8 mouse cellular contexts compared by ENCODE assay signal in the genomic region with DNA sequence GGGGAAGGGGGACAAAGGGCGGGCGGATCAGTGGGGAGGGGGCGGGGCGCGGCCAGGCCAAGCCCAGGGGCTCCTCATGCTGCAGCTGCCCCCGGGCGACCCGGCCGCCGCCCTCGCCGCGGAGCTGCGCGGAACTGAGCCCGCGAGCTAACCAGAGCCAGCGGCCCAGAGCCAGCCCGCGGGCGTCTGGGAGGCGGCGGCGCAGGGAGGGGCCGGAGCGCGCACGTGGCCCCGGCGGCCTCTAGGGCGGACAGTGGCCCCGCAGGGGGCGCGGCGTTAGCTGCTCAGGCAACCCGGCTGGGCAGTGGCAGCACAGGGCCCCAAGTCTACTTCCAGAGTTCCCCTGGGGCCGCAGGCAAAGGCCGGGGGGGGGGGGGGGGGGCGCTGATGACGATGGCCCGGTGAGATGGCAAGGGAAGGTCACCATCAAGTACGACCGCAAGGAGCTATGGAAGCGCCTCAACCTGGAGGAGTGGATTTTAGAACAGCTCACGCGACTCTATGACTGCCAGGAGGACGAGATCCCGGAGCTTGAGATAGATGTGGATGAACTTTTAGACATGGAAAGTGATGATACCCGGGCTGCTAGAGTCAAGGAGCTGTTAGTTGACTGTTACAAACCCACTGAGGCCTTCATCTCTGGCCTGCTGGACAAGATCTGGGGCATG. TPM values are rescaled to one million over a fixed set of nuclear protein-coding genes. Genes with fewer than 3 reads are reported as not detected.
DNase-seq lines count a peak whose midpoint lies in the region; ATAC-seq and TF ChIP-seq lines count a peak whose summit lies in the region.

No protein-coding gene starts in this region.

- H3K4me1 ChIP-seq in cerebellum, adult 2 months (ENCODE audit: control insufficient read depth, insufficient read depth, low read length), result no peaks in the 10 kb centered on the region
- H3K4me1 ChIP-seq in forebrain, postnatal 0 days (ENCODE audit: insufficient read depth), result no peaks in the 10 kb centered on the region
- no peaks in the 10 kb centered on the region for H3K4me1 ChIP-seq in limb, embryonic 11.5 days (ENCODE audit: control insufficient read depth, insufficient read depth, low read length)
- H3K4me1 ChIP-seq in stomach, postnatal 0 days (replicated peaks; ENCODE audit: control insufficient read depth, insufficient read depth), result no peaks in the 10 kb centered on the region

- H3K4me2 ChIP-seq in forebrain, postnatal 0 days (ENCODE audit: low read depth), result peak overlapping the region; percentile 59
- H3K4me2 ChIP-seq in limb, embryonic 11.5 days (ENCODE audit: low read depth, severe bottlenecking), result peak overlapping the region; percentile 53
- peak overlapping the region; percentile 57 for H3K4me2 ChIP-seq in stomach, postnatal 0 days (replicated peaks; ENCODE audit: low read depth)

- WGBS in cerebellum, adult 2 months, result 9% methylated on average over 29 of the region's 49 CpGs
- 38% methylated on average over 38 of the region's 49 CpGs for WGBS in forebrain, postnatal 0 days
- 25% methylated on average over 12 of the region's 49 CpGs for WGBS in limb, embryonic 11.5 days
- 21% methylated on average over 8 of the region's 49 CpGs for WGBS in stomach, postnatal 0 days

- DNase-seq in layer of hippocampus, adult 2 months (ENCODE audit: low spot score in 2 of 2), result no peak
- DNase-seq in layer of hippocampus, adult 8-10 months (ENCODE audit: low spot score in 2 of 2), result no peak
- peak; percentile 33 to 50 for DNase-seq in cerebellum, adult 2 months
- DNase-seq in forebrain, postnatal 0 days, result peak; percentile 2
- peak; percentile 42 for DNase-seq in limb, embryonic 11.5 days (ENCODE audit: low spot score)
- peak; percentile 39 for DNase-seq in mesoderm, embryonic 11.5 days (ENCODE audit: low read depth, low spot score)
- peak; percentile 56 for DNase-seq in stomach, postnatal 0 days (ENCODE audit: low spot score)

- peak; percentile 73 for ATAC-seq in forebrain, postnatal 0 days
- peak; percentile 49 to 66; a peak in 3 of 4 replicates for ATAC-seq in hematopoietic stem cell, adult 5-6 weeks (replicated peaks in 1 of 2; ENCODE audit: insufficient read depth in 1 of 2, low FRiP score in 2 of 2, low TSS enrichment in 1 of 2, low read depth in 1 of 2, poor library complexity in 2 of 2, severe bottlenecking in 2 of 2)
- ATAC-seq in limb, embryonic 11.5 days (ENCODE audit: insufficient number of reproducible peaks, low FRiP score, low TSS enrichment, low read depth), result peak; percentile 72; the same call in 1 of the 2 replicates
- peak; percentile 88 for ATAC-seq in stomach, postnatal 0 days (ENCODE audit: low FRiP score, low TSS enrichment)

- no peak for TF ChIP-seq CTCF in layer of hippocampus, adult 2 months (conservative IDR thresholded peaks at IDR 0.05)
- no peak for TF ChIP-seq CTCF in cerebellum, adult 2 months (IDR thresholded peaks at IDR 0.05; ENCODE audit: borderline replicate concordance, insufficient read depth, low read depth, low read length)
- TF ChIP-seq CTCF in forebrain, postnatal 0 days (IDR thresholded peaks at IDR 0.05; ENCODE audit: low read depth), result no peak
- TF ChIP-seq CTCF in stomach, postnatal 0 days (IDR thresholded peaks at IDR 0.05; ENCODE audit: low read depth), result no peak

- H3K4me3 ChIP-seq in layer of hippocampus, adult 2 months, result peak overlapping the region; percentile 34
- peak overlapping the region; percentile 40 for H3K4me3 ChIP-seq in cerebellum, adult 2 months (replicated peaks; ENCODE audit: insufficient read depth, low read depth, low read length)
- peak overlapping the region; percentile 38 for H3K4me3 ChIP-seq in forebrain, postnatal 0 days (ENCODE audit: low read depth, low read length)
- H3K4me3 ChIP-seq in limb, embryonic 11.5 days (ENCODE audit: low read depth, low read length), result peak overlapping the region; percentile 31
- peak overlapping the region; percentile 29; the same call in 1 of the 2 replicates for H3K4me3 ChIP-seq in stomach, postnatal 0 days (ENCODE audit: low read depth, low read length)

- no peaks in the 10 kb centered on the region for H3K9me3 ChIP-seq in forebrain, postnatal 0 days (ENCODE audit: low read length)
- no peaks in the 10 kb centered on the region for H3K9me3 ChIP-seq in limb, embryonic 11.5 days (ENCODE audit: control insufficient read depth, low read length)
- H3K9me3 ChIP-seq in stomach, postnatal 0 days (ENCODE audit: control insufficient read depth, low read length), result no peaks in the 10 kb centered on the region

- no peak for TF ChIP-seq POLR2A in cerebellum, adult 2 months (IDR thresholded peaks at IDR 0.05; ENCODE audit: borderline replicate concordance, insufficient read depth, low read length)

- TF ChIP-seq EP300 in stomach, postnatal 0 days (optimal IDR thresholded peaks at IDR 0.05), result no peak

- no peaks in the 10 kb centered on the region for H3K36me3 ChIP-seq in forebrain, postnatal 0 days (ENCODE audit: insufficient read depth)
- H3K36me3 ChIP-seq in limb, embryonic 11.5 days (ENCODE audit: control insufficient read depth, insufficient read depth, low read length), result no peaks in the 10 kb centered on the region
- no peaks in the 10 kb centered on the region for H3K36me3 ChIP-seq in stomach, postnatal 0 days (ENCODE audit: control insufficient read depth, insufficient read depth, low read length)

- H3K27me3 ChIP-seq in cerebellum, adult 2 months (ENCODE audit: control insufficient read depth, insufficient read depth, low read length), result no peaks in the 10 kb centered on the region
- no peaks in the 10 kb centered on the region for H3K27me3 ChIP-seq in forebrain, postnatal 0 days (ENCODE audit: insufficient read depth, low read length)
- no peaks in the 10 kb centered on the region for H3K27me3 ChIP-seq in limb, embryonic 11.5 days (ENCODE audit: control insufficient read depth, insufficient read depth, low read length)
- no peaks in the 10 kb centered on the region for H3K27me3 ChIP-seq in stomach, postnatal 0 days (ENCODE audit: control insufficient read depth, insufficient read depth, low read length)

- H3K9ac ChIP-seq in forebrain, postnatal 0 days, result peak overlapping the region; percentile 43
- H3K9ac ChIP-seq in limb, embryonic 11.5 days (ENCODE audit: low read length), result peak overlapping the region; percentile 50
- 0 out of 2 replicates have a peak overlapping the region, but pooled peaks have one; percentile 38 for H3K9ac ChIP-seq in stomach, postnatal 0 days (ENCODE audit: low read length)

- no peak overlapping the region for H3K27ac ChIP-seq in layer of hippocampus, adult 2 months
- H3K27ac ChIP-seq in cerebellum, adult 2 months (ENCODE audit: insufficient read depth, low read length), result no peak overlapping the region
- no peak overlapping the region for H3K27ac ChIP-seq in forebrain, postnatal 0 days (ENCODE audit: low read depth, low read length)
- H3K27ac ChIP-seq in limb, embryonic 11.5 days (replicated peaks; ENCODE audit: low read depth, low read length), result no peak overlapping the region
- H3K27ac ChIP-seq in stomach, postnatal 0 days (replicated peaks), result no peak overlapping the region

RNA-seq across cellular contexts. Expression of a gene that starts 7.9 kb away (rescaled TPM):
- total RNA-seq in layer of hippocampus, adult 2 months (2021), result not detected
- not detected for total RNA-seq in layer of hippocampus, adult 8-10 months (2022)
- polyA plus RNA-seq in cerebellum, adult 2 months (2012; rRNA removed), result not detected in 2 replicates
- 1.5 TPM in 1 of 2 replicates, not detected in the other for total RNA-seq in forebrain, postnatal 0 days (2014; rRNA removed)
- not detected in 2 replicates for polyA plus RNA-seq in forebrain, postnatal 0 days (2015; fragmentation: Nextera tagmentation; extraction: Ambion mirVana)
- not detected in 2 replicates for total RNA-seq in hematopoietic stem cell, adult 5-6 weeks (2017)
- not detected in 2 replicates for polyA plus RNA-seq in limb, embryonic 11.5 days (2014; fragmentation: Nextera tagmentation; extraction: Ambion mirVana)
- polyA plus RNA-seq in stomach, postnatal 0 days (2015; fragmentation: Nextera tagmentation; extraction: Ambion mirVana), result not detected in 2 replicates

RNA-seq across cellular contexts. Expression of a gene that starts 24.9 kb away (rescaled TPM):
- 10 to 100 TPM; 42.4 to 43.5 TPM for total RNA-seq in layer of hippocampus, adult 2 months (2021)
- 10 to 100 TPM; 38.2 to 44.7 (median 42.0) TPM for total RNA-seq in layer of hippocampus, adult 8-10 months (2022)
- 45.3 and 48.7 TPM in 2 replicates for polyA plus RNA-seq in cerebellum, adult 2 months (2012; rRNA removed)
- total RNA-seq in forebrain, postnatal 0 days (2014; rRNA removed), result 20.4 and 25.5 TPM in 2 replicates
- 13.4 and 17.1 TPM in 2 replicates for polyA plus RNA-seq in forebrain, postnatal 0 days (2015; fragmentation: Nextera tagmentation; extraction: Ambion mirVana)
- 59.2 and 66.8 TPM in 2 replicates for total RNA-seq in hematopoietic stem cell, adult 5-6 weeks (2017)
- 28.7 and 30.5 TPM in 2 replicates for polyA plus RNA-seq in limb, embryonic 11.5 days (2014; fragmentation: Nextera tagmentation; extraction: Ambion mirVana)
- 52.5 and 60.1 TPM in 2 replicates for polyA plus RNA-seq in stomach, postnatal 0 days (2015; fragmentation: Nextera tagmentation; extraction: Ambion mirVana)

Comparison
In these comparisons a context has a peak if more than half of its experiments do, and no peak if none do; other contexts are left out.
1. DNase-seq: peak in cerebellum, adult 2 months (2 of 2), forebrain, postnatal 0 days (single experiment), limb, embryonic 11.5 days (single experiment), mesoderm, embryonic 11.5 days (single experiment) and stomach, postnatal 0 days (single experiment); none in layer of hippocampus, adult 2 months (0 of 2) and layer of hippocampus, adult 8-10 months (0 of 2).
2. Peak in every context shown above with its lines, with median percentiles within 50 percentile points of each other: H3K4me3 ChIP-seq, ATAC-seq, H3K4me2 ChIP-seq and H3K9ac ChIP-seq.